Mouse (Mus musculus): ENCODE measurements around the gene Rps16.

Gene Rps16

GRCm38 (mm10) chr7:28350155-28350883, at the start of gene Rps16:
Gene Rps16, plus strand, starts transcription at chr7:28350652.
- in situ Hi-C loops (cut with MboI, MseI) = no loop called here

DNA sequence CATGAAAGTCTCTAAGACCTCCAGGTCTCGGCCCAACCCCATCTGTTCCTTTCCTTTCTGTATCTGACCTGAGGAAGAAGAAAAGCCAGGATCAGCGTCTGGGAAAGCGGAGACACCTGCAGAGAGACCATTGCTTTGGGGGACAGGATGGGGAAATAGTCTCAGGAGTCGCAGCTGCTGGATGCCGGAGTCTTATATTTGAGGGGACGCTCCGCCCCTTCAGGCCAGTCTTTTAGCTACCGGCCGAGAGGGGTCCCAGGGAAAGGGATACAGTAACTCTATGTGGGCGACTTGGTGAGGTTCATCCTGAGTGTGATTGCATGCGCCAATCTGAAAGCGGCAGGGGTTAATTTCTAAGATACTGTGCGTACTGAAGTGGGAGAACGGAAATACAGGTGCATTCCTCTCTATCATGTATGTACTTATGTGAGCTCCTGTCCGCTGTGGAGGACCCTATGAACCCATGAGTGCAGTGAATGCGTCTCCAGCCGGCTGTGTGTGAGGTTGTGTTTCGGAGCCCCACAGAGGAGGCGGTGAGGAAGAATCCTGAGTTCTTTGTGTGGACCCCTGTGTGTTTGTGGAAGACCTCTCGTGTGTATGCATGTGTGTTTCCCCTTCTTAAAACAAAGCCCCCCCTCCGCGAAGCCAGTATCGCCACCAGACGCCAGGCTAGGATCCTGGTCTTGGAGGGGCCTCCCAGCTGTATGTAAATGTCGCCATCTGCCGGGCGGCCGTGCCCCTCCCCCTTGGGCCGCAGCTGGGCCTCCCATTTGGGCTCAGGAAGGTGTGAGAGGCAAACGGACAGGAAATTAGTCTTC, 48.6 kb upstream of the Rps16 start, which contains the start of gene Dll3:
Gene Dll3 (minus strand): TSS at position 623 of the 818 bp plus-strand sequence.
- in situ Hi-C loops (cut with MboI, MseI) = no loop called here

DNA sequence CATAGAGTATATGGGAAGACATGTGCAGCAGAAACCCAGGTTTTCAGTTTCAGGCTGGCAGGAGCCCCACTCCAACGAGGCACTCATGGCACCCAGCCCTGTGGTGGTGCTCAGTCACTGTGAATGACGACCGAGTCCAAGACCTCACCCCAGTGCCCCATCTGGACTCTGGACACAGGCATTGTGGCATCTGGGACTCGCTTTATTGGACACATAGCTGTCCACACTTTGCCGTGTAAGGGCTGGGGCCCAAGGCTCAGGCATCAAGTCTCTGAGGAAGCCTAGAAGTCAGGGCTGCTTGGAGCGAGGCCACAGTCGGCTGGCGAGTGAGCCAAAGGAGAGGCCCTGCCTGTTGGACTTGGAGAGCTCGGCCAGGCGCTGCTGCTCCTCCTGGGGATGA, 44.8 kb upstream of the Rps16 start:
- in situ Hi-C loops (cut with MboI, MseI) = no loop called here

DNA sequence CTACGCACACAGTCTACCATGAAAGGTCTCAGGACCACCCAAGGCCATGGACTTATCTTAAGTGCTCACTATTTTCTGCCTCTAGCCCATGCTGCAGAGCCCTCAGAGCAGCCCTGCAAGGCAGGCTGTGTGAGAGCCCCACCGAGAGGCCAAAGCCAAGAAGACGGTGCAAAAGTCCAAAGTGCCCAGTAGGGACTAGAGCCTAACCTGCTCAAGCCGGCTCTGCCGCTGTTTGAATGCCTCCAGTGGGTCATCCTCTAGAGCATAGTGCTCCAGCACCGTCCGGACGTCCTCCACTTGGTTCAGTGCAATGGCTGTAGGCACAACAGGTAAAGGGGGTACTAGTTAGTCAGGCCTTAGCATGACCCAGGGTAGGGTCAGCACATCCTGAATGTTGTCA, 44.2 kb upstream of the Rps16 start:
- in situ Hi-C loops (cut with MboI, MseI) = no loop called here

DNA sequence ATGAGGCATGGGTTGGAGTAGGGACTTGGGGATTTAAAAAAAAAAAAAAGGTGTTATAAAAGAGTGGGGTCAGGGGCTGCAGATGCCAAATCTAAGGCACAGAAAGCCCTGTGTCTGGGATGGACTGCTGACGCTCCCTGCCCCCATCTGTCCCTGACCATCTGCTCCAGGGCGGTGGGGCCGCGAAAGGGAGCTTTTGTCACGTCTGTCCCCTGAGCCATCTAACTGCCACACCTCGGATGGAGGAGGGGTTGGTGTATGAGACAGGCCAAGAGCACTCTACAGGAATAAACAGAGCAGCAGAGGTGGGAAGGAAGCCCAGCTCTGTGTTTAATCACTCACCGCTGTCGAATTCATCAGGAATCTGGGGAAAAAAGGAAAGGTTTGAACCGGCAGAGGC, 40.7 kb upstream of the Rps16 start:
- in situ Hi-C loops (cut with MboI, MseI) = loop anchor here (10.0 kb wide), 1 partner anchor 1445 kb away; no protein-coding TSS in a partner anchor

GRCm38 (mm10) chr7:28311151-28311925, 39.1 kb upstream of the Rps16 start:
- in situ Hi-C loops (cut with MboI, MseI) = loop anchor here (10.0 kb wide), 1 partner anchor 1443 kb away; no protein-coding TSS in a partner anchor

GRCm38 (mm10) chr7:28311926-28312543, 38.4 kb upstream of the Rps16 start, which contains the start of gene Timm50:
Gene Timm50, minus strand, starts transcription at chr7:28312072.
- in situ Hi-C loops (cut with MboI, MseI) = loop anchor here (10.0 kb wide), 1 partner anchor 1443 kb away; no protein-coding TSS in a partner anchor

- in situ Hi-C loops (cut with MboI, MseI) = loop anchor here (10.0 kb wide), 1 partner anchor 1437 kb away; no protein-coding TSS in a partner anchor
Measured at GRCm38 (mm10) chr7:28318036-28318435, 32.4 kb upstream of the Rps16 start.

DNA sequence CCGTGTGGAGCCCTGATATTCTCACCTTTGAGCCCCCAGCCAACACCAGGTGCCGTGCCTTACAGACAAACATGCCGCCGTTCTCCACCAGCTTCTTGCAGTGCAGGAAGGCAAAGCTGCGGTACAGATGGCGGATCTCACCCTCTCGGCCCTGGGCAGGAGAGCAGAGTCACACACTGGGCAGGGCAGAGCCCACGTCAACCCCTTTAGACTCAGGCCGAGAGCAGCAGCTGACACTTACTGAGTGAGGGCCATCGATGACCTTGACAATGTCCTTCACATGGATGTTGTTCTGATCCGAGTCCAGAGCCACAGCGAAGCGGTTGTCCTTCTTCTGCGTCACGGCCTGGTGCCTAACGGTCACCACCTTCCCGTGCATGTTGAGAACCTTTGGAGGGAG, 31.7 kb upstream of the Rps16 start:
- in situ Hi-C loops (cut with MboI, MseI) = loop anchor here (10.0 kb wide), 1 partner anchor 1436 kb away; no protein-coding TSS in a partner anchor

DNA sequence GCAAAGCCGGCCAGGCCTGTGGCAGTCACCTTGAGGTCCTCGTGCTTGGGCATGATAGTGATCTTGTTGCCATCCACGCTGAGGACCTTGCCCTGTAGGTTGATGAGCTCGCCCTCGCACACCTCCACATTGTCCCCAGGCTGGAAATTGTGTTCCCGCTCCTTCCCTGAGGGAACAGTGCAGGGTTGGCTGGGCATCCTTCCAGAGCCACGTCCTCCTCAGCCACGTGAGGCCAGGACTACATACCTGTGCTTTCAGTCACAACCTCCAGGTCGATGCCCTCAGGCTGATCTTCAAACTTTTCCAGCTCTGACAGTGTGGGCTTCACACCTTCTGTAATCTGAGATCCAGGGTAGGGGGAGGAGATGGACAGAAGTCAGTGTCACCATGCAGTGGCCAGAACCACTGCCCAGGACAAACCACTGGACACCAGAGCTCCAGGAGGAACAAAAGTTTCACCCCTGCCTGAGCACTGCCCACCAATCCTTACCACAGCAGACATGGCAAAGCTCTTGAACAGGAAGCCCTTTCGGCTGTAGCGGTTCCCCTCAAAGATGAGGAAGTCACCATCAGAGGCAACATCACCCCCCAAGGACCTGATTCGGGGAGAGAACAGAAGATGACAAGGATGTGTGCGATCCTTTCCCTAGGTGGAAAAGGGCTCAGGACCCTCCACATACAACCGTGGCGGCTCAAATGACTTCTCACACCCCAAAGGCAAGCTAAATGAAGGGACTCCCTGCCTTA, 28.3 kb upstream of the Rps16 start:
- in situ Hi-C loops (cut with MboI, MseI) = no loop called here

GRCm38 (mm10) chr7:28325293-28325692, 25.2 kb upstream of the Rps16 start:
- in situ Hi-C loops (cut with MboI, MseI) = no loop called here

DNA sequence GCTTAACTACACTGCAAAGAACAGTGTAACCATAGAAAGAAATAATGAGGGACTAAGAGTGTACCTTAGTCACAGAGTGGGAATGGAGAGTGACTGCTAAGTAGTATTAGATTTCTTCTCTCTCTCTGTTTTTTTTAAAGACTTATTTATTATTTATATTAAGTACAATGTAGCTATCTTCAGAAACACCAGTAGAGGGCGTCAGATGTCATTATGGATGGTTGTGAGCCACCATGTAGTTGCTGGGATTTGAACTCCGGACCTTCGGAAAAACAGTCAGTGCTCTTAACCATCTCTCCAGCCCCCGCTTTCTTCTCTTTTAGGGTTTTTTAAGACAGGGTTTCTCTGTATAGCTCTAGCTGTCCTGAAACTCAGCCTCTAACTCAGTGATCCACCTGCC, 24.0 kb upstream of the Rps16 start:
- in situ Hi-C loops (cut with MboI, MseI) = no loop called here

- in situ Hi-C loops (cut with MboI, MseI) = no loop called here
Measured at GRCm38 (mm10) chr7:28328260-28328659, 22.2 kb upstream of the Rps16 start.

DNA sequence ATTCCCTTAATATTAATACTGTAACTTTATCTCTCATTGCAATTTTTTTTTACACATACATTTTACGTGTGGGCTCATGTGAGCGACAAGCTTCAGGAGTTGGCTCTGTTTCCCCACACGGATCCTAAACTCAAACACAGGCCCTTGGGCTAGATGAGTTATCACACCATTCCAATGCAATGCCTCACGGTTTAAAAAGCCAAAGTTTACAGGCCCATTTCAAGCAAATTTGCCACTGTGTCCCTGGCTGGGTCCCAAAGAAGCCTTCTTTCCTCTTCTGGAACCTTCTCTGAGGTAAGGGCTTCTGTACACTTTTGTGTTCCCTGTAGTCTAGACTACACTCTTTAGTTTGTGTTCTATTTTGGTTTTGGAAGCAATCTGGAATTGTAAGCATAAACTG, 15.9 kb upstream of the Rps16 start:
- in situ Hi-C loops (cut with MboI, MseI) = no loop called here

DNA sequence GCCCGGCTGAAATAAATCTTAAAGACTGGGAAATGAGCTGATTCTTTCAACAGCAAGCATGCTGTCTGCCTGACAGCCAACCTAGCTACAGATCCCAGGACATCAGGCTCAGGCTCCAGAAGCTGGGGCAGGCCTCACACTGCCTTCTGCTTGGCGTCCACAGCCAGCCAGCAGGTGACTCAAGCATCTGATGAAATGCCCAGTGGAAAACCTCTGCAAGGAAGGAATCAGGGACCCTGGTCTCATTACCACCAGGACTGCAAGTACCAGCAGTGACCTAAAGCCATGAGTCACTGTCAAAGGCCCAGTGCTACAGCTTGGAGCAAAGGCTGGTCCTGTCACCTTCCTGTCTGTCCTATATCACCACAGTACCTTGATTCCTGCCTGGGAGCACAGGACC, 15.0 kb upstream of the Rps16 start:
- in situ Hi-C loops (cut with MboI, MseI) = no loop called here

DNA sequence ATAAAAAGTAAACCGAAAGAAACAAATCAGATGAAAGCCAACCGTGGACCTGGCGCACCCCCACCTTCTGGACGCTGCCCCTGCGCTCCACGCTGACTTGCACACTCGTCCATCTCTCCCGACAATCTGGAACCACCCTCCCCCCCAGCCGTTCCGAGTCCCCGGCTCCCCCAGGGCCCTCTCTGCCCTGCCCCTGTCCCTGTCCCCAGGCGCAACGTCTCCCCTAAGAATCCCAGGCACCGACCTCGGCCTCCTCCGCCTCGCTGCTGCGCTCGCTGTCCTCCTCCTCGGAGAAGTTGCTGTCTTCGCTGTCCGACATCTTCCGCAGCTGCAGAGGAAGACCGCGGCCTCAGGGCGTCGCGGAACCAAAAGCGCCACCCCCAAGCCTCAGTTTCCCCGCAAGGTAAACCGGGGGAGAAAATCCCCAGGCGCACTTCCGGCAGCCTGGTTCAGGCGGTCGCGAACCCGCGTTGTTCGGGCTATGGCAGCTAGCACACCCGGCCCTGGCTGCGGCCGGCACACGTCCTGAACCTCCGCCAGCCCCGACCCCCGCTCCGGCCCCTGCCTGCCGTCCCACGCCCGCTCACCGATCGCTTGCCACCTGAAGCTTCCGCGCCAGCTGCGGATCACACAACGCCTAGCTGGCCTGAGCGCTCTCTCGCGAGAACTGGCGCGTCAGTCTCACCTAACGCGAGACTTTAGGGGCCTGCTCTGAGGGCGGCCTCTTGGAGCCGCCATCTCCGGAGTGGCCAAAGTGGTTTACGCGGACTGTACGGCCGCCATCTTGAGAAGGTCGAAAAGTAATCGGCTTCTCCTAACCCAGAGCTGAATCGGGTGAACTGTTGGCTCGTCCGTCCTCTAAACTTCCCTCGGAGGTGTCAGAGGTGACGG, 12.1 kb upstream of the Rps16 start, which contains the start of gene Supt5:
Gene Supt5 (minus strand): TSS at position 639 of the 891 bp plus-strand sequence.
- in situ Hi-C loops (cut with MboI, MseI) = no loop called here

GRCm38 (mm10) chr7:28339213-28339917, 11.1 kb upstream of the Rps16 start:
- in situ Hi-C loops (cut with MboI, MseI) = no loop called here

GRCm38 (mm10) chr7:28341381-28341780, 9.1 kb upstream of the Rps16 start:
- in situ Hi-C loops (cut with MboI, MseI) = no loop called here

- in situ Hi-C loops (cut with MboI, MseI) = no loop called here
Measured at GRCm38 (mm10) chr7:28344637-28345036, 5.8 kb upstream of the Rps16 start.
